Mouse (Mus musculus) neural tube, embryonic 12.5 days (tissue): Measurements from ENCODE around the gene Tbc1d16. TPM values are rescaled to one million over a fixed set of nuclear protein-coding genes. Genes with fewer than 3 reads are reported as not detected.
"Not testable (repeated sequence)": the region's sequence is repeated elsewhere in the genome, so short reads cannot be mapped to it uniquely, and the experiment has no call there.

Experiments used
- ATAC-seq: fragments of 200-750 bp; cut with Nextera tagmentation; 2 replicates; pipeline ENCODE4 v1.8.0; 2017; ENCODE audit warnings: low read depth, mild to moderate bottlenecking, moderate TSS enrichment, moderate library complexity; ENCODE audit not compliant: low FRiP score
- H3K27ac ChIP-seq: fragments of 300-500 bp; sonication (generic); 2 replicates; pipeline ENCODE4 v1.5.1; 2016
- H3K27me3 ChIP-seq: fragments of 300-500 bp; sonication (generic); replicated peaks from 2 replicates; pipeline ENCODE4 v1.6.1; 2016; ENCODE audit warnings: mild to moderate bottlenecking
- H3K36me3 ChIP-seq: fragments of 300-500 bp; sonication (generic); 2 replicates; pipeline ENCODE4 v1.6.1; 2016; ENCODE audit warnings: mild to moderate bottlenecking
- H3K4me1 ChIP-seq: fragments of 300-500 bp; sonication (generic); 2 replicates; pipeline ENCODE4 v1.6.1; 2016
- H3K4me2 ChIP-seq: fragments of 300-500 bp; sonication (generic); replicated peaks from 2 replicates; pipeline ENCODE4 v1.6.1; 2016; ENCODE audit warnings: mild to moderate bottlenecking
- H3K4me3 ChIP-seq: fragments of 300-500 bp; sonication (generic); 2 replicates; pipeline ENCODE4 v1.5.1; 2016
- H3K9ac ChIP-seq: fragments of 300-500 bp; sonication (generic); 2 replicates; pipeline ENCODE4 v1.6.1; 2016; ENCODE audit warnings: mild to moderate bottlenecking
- H3K9me3 ChIP-seq: fragments of 300-500 bp; sonication (generic); 2 replicates; pipeline ENCODE4 v1.6.1; 2016; ENCODE audit warnings: mild to moderate bottlenecking
- WGBS: fragments of 180-500 bp; shearing (Covaris S2); methylation state at CpG from one replicate; pipeline ENCODE4 v1.1.7; 2016; 5-methylcytosine and 5-hydroxymethylcytosine counted together
- polyA plus RNA-seq: library from polyadenylated mRNA; unstranded; fragments of >200 nt; fragmentation: Nextera tagmentation; extraction: Ambion mirVana; gene quantifications from 2 replicates; pipeline ENCODE4 v1.2.1, GENCODE M21; 2016

Tbc1d16 gene
- polyA plus RNA-seq, 1 experiment from 2014 or later: 26.0 TPM

DNA sequence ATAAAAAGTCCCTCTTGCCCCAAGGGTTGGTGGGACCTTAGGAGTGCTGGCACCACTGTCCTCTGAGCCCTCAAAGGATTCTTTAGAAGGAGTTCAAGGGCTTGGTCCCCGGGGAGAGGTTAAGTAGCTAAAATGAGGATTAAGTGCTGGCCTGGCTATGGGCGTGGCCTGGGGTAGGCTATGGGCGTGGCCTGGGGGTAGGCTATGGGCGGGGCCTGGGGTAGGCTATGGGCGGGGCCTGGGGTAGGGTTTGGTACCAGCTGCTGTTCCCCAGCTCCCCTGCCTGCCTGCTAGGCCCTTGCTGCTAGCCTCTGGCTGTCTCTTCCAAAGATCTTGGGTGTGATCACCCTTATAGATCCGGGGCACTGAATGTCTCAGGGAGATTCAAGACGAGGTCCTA lies 117.0 kb downstream of the Tbc1d16 start:
- Histone ChIP-seq H3K36me3 (no peaks in the 10 kb centered on the region), H3K4me3 (no peak overlapping the region), H3K4me2 (no peak overlapping the region), H3K9ac (no peak overlapping the region), H3K9me3 (no peaks in the 10 kb centered on the region), H3K4me1 (peaks cover 11% of the 10 kb centered on the region), H3K27me3 (no peaks in the 10 kb centered on the region; the same call in 1 of the 2 replicates), H3K27ac (no peak overlapping the region)
- 10% methylated on average over 7 of the region's 7 CpGs for WGBS
- ATAC-seq: no peak

DNA sequence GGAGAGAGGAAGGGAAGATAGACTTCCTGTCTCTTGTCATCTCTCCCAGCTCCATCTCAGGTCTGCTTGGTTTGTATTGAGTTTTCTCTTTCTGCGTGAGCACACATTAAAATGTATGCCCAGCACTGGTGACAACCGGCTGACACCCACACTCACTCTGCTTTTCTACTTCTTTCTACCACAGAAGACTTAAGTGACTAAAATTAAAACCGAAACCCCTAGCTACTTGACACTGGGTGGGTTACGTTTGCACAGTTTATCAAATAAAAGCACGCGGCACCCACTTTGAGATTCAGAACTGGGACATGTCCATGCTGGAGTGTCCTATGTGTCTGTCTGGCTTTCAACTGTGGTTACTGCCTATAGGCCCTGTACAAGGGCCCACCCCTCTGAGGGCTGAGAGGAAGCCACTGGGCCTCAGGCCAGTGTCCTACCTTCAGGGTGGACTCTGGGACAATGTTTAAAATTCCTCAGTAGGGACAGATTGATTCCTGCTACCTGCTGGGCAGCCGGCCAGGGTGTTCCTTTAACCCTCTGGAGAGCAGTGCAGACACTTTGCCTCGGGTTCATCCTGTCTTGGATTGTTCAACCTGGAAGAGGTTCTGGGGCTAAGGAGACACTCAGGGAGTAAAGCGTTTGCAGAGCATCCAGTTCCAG lies 118.8 kb downstream of the Tbc1d16 start:
- Histone ChIP-seq H3K4me1 (peaks cover 6% of the 10 kb centered on the region; the same call in 1 of the 2 replicates), H3K27me3 (no peaks in the 10 kb centered on the region; the same call in 1 of the 2 replicates), H3K9ac (no peak overlapping the region), H3K9me3 (no peaks in the 10 kb centered on the region), H3K36me3 (no peaks in the 10 kb centered on the region), H3K4me3 (no peak overlapping the region), H3K4me2 (no peak overlapping the region), H3K27ac (no peak overlapping the region)
- no peak for ATAC-seq
- WGBS: 79% methylated on average over 9 of the region's 9 CpGs

DNA sequence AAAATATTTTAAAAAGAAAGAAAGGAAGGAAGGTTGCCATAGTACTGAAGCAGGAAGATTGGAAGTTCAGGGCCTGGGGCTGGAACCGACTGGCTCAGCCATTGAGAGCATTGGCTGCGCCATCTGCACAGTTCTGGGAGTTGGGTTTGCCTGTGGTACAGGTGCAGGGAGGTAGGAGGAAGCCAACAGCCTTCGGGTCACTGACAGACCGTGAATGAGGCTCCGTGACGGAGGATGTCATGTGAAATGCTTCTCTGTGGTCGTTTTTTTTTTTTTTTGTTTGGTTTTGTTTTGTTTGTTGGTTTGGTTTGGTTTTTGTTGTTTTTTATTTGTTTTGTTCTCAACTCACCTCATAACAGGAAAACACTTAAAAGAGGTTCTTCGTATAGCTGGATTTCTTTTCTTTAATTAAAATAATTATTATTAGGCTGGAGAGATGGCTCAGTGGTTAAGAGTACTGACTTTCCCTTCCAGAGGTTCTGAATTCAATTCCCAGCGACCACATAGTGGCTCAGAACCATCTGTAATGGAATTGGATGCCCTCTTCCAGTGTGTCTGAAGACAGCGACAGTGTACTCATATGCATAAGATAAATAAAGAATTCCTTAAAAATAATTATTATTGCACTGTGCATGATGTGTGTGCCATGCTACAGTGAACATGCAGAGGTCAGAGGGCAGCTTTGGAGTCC lies 119.6 kb downstream of the Tbc1d16 start:
- no peak overlapping the region for H3K27ac ChIP-seq
- H3K4me3 ChIP-seq: no peak overlapping the region
- peaks cover 6% of the 10 kb centered on the region; the same call in 1 of the 2 replicates for H3K4me1 ChIP-seq
- no peaks in the 10 kb centered on the region for H3K9me3 ChIP-seq
- no peak overlapping the region for H3K4me2 ChIP-seq
- WGBS: 79% methylated on average over 10 of the region's 10 CpGs
- no peaks in the 10 kb centered on the region for H3K36me3 ChIP-seq
- no peak overlapping the region for H3K9ac ChIP-seq
- no peaks in the 10 kb centered on the region for H3K27me3 ChIP-seq
- ATAC-seq: no peak

DNA sequence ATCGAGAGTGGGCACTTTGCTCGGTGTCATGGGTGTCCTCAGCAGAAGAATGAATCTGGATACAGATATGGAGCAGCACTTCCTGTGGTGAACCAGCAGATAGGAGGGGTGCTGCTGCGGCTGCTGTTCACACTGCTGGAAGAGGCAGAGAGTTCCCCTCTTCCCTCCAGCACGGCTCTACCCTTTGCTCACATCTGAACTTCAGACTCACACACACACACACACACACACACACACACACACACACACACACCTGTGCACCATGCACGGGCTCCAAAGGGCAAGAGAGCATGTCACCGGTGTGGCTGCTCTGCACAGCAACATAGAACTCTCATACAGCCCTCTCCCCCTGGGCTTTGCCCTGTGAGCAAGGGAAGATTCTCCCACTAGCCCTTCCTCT lies 122.0 kb downstream of the Tbc1d16 start:
- H3K9ac ChIP-seq: no peak overlapping the region
- H3K4me2 ChIP-seq: no peak overlapping the region
- H3K36me3 ChIP-seq: no peaks in the 10 kb centered on the region
- H3K4me3 ChIP-seq: no peak overlapping the region
- H3K4me1 ChIP-seq: peaks cover 6% of the 10 kb centered on the region; the same call in 1 of the 2 replicates
- no peaks in the 10 kb centered on the region for H3K27me3 ChIP-seq
- no peaks in the 10 kb centered on the region for H3K9me3 ChIP-seq
- no peak overlapping the region for H3K27ac ChIP-seq
- WGBS: 63% methylated on average over 6 of the region's 6 CpGs
- ATAC-seq: no peak

DNA sequence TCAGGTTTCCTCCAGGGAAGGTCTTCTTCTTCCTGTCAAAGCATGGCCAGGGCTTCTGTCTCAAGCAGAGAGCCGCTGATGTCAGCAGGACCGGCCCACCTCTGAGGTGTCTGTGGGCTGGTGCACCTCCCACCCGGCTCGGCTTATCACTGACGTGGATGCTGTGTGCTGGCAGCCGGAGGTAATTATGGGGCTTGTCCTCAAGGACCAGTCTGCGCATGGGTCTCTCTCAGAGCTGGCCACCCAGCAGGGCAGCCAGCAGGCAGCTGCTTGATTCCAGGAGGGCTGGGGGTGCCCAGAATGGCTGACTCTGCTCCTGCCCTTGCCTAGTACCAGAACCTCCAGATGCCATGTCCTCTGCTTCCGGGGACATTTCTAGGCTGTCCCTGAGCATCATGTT lies 122.6 kb downstream of the Tbc1d16 start:
- no peak for ATAC-seq
- no peak overlapping the region for H3K27ac ChIP-seq
- WGBS: 60% methylated on average over 8 of the region's 8 CpGs

DNA sequence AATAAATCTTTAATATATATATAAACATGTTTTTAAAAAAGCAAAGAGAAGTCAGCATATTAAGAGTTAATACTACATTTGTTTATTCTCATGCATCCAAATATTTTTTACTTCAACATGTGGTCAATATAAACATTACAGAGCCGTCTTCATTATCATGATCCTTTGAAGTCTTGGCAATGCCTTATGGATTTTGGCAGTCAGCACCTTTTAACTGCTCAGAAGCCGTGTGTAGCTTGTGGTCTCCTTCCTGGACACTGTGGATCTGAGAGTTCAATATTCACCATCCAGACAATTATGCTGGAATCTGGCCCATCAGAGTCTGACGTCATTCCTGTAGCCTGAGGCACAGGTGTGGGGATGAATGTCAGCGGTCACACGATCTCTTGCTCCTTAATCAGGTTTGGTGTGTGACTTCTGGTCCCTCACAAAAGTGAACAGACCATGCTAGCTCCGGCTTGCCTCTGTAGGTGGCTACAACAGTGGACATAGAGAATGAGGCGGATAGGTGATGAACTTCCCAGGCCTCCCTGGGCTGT lies 123.2 kb downstream of the Tbc1d16 start:
- Histone ChIP-seq H3K27ac (no peak overlapping the region), H3K4me3 (no peak overlapping the region), H3K27me3 (no peaks in the 10 kb centered on the region), H3K4me1 (peaks cover 6% of the 10 kb centered on the region; the same call in 1 of the 2 replicates), H3K4me2 (no peak overlapping the region), H3K9me3 (no peaks in the 10 kb centered on the region), H3K36me3 (no peaks in the 10 kb centered on the region), H3K9ac (no peak overlapping the region)
- 86% methylated on average over 7 of the region's 7 CpGs for WGBS
- ATAC-seq: no peak

More for the DNA sequence above, 122.6 kb downstream of the Tbc1d16 start:
- Histone ChIP-seq H3K9ac (no peak overlapping the region), H3K4me2 (no peak overlapping the region), H3K9me3 (no peaks in the 10 kb centered on the region), H3K36me3 (no peaks in the 10 kb centered on the region), H3K4me3 (no peak overlapping the region), H3K4me1 (peaks cover 6% of the 10 kb centered on the region; the same call in 1 of the 2 replicates), H3K27me3 (no peaks in the 10 kb centered on the region)

DNA sequence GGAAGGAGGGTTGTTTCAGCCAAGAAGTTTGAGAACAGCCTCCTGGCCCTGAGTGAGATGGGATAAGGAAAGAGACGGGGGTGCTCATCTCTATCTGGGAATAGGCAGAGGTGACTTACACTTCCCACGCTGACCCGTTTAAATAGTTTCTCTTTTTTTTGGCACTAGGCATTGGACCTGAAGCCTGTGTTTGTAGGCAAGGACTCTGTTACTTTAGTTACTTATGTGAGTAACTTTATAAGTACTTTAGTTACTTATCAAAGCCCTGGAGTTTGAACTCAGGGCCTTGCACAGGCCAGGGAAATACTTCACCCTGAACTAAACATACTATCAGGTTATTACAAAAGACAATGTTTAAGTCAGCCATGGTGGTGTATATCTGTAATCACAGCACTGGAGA lies 124.3 kb downstream of the Tbc1d16 start:
- 95% methylated on average over 3 of the region's 3 CpGs for WGBS
- Histone ChIP-seq H3K4me3 (no peak overlapping the region), H3K27ac (no peak overlapping the region), H3K9ac (no peak overlapping the region), H3K36me3 (no peaks in the 10 kb centered on the region), H3K4me1 (peaks cover 6% of the 10 kb centered on the region; the same call in 1 of the 2 replicates), H3K4me2 (no peak overlapping the region), H3K9me3 (no peaks in the 10 kb centered on the region), H3K27me3 (no peaks in the 10 kb centered on the region; the same call in 1 of the 2 replicates)
- no peak for ATAC-seq

DNA sequence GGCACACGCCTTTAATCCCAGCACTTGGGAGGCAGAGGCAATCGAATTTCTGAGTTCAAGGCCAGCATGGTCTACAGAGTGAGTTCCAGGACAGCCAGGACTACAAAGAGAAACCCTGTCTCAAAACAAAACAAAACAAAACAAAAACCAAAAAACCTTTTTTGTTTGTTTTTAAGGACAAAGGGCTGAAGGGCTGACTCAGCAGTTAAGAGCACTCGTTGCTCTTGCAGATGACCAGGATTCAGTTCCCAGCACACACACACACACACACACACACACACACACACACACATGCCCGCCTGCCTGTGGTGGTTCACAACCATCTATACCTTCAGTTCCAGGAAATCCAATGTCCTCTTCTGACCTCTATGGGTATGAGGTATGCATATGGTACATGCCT lies 127.9 kb downstream of the Tbc1d16 start:
- H3K4me2 ChIP-seq, H3K9ac ChIP-seq, H3K27ac ChIP-seq, ATAC-seq, H3K4me1 ChIP-seq, H3K27me3 ChIP-seq, H3K4me3 ChIP-seq, H3K36me3 ChIP-seq, H3K9me3 ChIP-seq: not testable (repeated sequence)
- WGBS: 77% methylated on average over 4 of the region's 4 CpGs

DNA sequence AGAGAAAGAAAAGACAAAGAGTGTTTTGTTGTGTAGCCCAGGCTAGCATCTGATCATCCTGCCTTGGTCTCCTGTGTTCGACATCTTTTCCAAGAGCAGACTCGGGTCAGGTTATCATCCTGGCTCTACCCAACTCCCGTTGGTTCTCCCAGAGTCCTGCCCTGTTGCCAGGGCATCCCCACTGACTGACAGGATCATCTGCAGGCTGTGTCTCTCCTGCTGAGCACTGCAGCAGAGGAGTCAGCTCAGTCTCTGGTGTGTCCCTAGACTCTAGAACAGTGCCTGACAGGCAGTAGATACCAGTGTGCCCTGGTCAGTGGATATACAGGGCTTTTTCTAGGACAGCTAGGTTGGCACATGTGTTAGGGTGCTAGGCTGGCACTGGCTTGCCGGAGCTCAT lies 130.1 kb downstream of the Tbc1d16 start:
- 71% methylated on average over 4 of the region's 4 CpGs for WGBS
- Histone ChIP-seq H3K4me3 (no peak overlapping the region), H3K27ac (no peak overlapping the region), H3K9ac (no peak overlapping the region), H3K27me3 (peaks cover 14% of the 10 kb centered on the region; the same call in 1 of the 2 replicates), H3K4me1 (no peaks in the 10 kb centered on the region), H3K9me3 (no peaks in the 10 kb centered on the region), H3K4me2 (no peak overlapping the region), H3K36me3 (no peaks in the 10 kb centered on the region)
- no peak for ATAC-seq

DNA sequence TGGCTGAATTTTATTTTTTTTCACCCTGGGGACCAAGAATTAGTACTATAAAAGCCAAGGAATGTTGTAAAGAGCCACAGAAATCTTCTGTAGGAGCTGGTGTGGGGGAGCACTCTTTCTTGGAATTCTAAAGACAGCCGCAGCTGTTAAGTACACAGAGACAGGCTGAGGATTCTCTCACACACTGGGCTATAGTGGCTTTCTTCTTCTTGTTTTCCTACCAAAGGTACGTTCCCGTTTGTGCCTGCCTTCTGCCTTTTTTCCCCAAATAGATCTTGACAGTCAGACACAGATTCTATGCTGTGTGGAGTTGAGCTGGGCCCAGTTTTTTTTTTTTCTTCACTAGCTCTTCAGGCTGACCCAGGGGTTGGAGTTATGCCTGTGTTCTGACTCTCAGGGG lies 132.9 kb downstream of the Tbc1d16 start:
- no peak overlapping the region for H3K27ac ChIP-seq
- H3K4me1 ChIP-seq: peaks cover 12% of the 10 kb centered on the region
- WGBS: 47% methylated on average over 3 of the region's 3 CpGs
- no peaks in the 10 kb centered on the region for H3K36me3 ChIP-seq
- no peak overlapping the region for H3K4me2 ChIP-seq
- no peak for ATAC-seq
- H3K9ac ChIP-seq: no peak overlapping the region
- no peak overlapping the region for H3K4me3 ChIP-seq
- H3K9me3 ChIP-seq: no peaks in the 10 kb centered on the region
- peaks cover 31% of the 10 kb centered on the region for H3K27me3 ChIP-seq

DNA sequence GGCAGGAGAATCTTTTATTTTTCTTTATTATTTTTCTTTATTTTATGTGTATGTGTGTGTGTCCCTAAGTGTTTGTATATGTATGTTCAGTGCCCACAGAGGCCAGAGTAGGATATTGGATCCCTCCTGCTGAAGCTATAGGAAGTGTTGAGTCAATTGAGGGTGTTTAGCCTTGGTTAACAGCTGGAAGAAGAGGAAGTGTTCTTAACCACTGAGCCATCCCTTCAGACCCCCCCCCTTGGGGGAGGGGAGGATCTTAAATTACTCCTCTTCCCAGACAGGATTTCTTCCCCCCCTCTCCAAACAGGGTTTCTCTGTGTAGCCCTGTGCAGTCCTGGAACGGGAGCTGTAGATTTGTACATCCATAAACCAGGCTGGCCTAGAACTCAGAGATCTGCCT lies 135.0 kb downstream of the Tbc1d16 start:
- no peak for ATAC-seq
- 65% methylated on average over 1 of the region's 1 CpGs for WGBS
- Histone ChIP-seq H3K4me1 (peaks cover 22% of the 10 kb centered on the region), H3K9ac (no peak overlapping the region), H3K27ac (no peak overlapping the region), H3K36me3 (no peaks in the 10 kb centered on the region), H3K4me3 (no peak overlapping the region), H3K27me3 (peaks cover 52% of the 10 kb centered on the region), H3K9me3 (no peaks in the 10 kb centered on the region), H3K4me2 (no peak overlapping the region)
